Mouse (Mus musculus): ENCODE measurements around the gene Max.

DNA sequence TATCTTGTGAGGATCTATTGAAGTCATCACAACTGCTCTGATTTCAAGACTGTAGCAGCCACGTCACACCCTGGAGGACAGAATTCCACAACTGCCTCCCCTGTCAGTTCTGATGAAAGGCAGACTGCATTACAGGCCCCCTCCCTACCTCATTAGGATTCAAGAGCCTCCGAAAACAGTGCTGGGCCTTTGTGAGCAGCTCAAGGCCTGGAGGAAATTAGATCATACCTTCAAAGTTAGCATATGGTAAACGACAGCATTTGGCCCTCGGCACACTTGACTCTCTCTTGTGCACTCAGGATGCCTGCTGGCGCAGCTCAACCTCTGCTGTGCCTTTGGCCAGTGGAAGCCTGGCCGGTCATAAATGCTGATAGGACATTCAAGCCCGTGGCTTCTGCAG lies 66.2 kb downstream of the Max start:
- TF ChIP-seq CTCF (IDR thresholded peaks at IDR 0.05; ENCODE audit: extremely low read depth, insufficient read depth, insufficient read length, insufficient replicate concordance) (no peak), POLR2A (IDR thresholded peaks at IDR 0.05; ENCODE audit: low read depth, low read length) (no peak)

All from spleen, adult 2 months (tissue).